Mouse (Mus musculus) kidney, adult 2 months (tissue): ENCODE data around the gene Fam19a2.

Source experiments
- CTCF ChIP-seq: fragments of 200-500 bp; conservative IDR thresholded peaks from 2 replicates; pipeline ENCODE4 v1.5.1; 2011; ENCODE audit warnings: low read depth, mild to moderate bottlenecking, control low read depth, low read length, moderate library complexity, mixed read lengths; ENCODE audit not compliant: insufficient read depth, insufficient read length
- POLR2A ChIP-seq: fragments of 200-500 bp; IDR thresholded peaks from one replicate; pipeline ENCODE4 v1.6.1; 2011; ENCODE audit warnings: low read depth, low read length, control low read depth

DNA sequence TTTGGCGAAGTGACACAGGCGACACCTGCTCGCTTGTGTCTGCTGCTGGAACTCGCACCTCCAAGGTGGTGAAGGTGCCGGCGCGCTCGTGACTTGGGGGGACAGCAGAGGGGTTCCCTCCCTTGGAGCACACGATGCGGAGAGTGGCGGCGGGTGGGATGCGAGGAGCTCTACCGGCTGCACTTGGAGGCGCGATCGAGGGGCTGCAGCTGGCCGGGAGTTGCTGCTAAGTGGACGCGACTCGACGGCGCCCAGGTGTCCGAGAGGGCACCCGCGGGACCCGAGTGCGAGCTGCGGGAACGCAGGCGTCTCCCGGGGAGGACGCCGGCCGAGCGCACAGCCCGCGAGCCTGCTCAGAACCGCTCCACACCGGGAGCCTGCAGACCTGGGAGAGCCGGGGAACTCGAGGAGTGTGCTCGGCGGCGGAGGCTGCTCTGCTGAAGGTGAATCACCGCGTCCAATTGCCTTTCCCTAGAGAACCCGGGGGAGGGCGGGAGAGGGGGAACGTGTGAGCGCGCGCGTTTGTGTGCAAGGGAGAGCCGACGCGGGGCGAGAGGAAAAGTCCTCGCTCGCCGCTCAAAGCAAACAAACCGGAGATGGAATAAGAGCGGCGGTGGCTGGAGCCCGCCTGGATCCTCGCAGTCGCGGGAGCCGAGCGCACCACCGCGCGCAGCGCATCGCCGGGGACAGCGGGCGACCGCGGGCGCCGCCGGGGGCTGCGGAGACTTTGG lies 830 bp downstream of the Fam19a2 start:
- TF ChIP-seq CTCF (no peak), POLR2A (no peak)
